9 mouse cellular contexts compared by ENCODE assay signal in genomic region chr3:104142376-104142775, GRCm38 (mm10).
DNase-seq lines count a peak whose midpoint lies in the region; ATAC-seq and TF ChIP-seq lines count a peak whose summit lies in the region.
"Had no signal": no experiment of that assay in that cellular context is flagged by ENCODE, and none has a peak within 500 bp of the region (broad histone marks: within the 10 kb centered on the region; RNA-seq: fewer than 3 reads in every experiment).

No protein-coding gene starts in this region.

- H3K9ac ChIP-seq in intestine, postnatal 0 days (ENCODE audit: low read depth, low read length): no peak overlapping the region
- H3K9ac ChIP-seq: forebrain, embryonic 15.5 days; lung, embryonic 15.5 days had no signal

- no peaks in the 10 kb centered on the region for H3K9me3 ChIP-seq in intestine, postnatal 0 days (ENCODE audit: control insufficient read depth)
- no peaks in the 10 kb centered on the region for H3K9me3 ChIP-seq in hindbrain, embryonic 10.5 days
- no peaks in the 10 kb centered on the region for H3K9me3 ChIP-seq in limb, embryonic 10.5 days (replicated peaks)
- H3K9me3 ChIP-seq: forebrain, embryonic 15.5 days; lung, embryonic 15.5 days had no signal

- ATAC-seq in intestine, postnatal 0 days: peak; percentile 90
- no peak for ATAC-seq in megakaryocyte progenitor cell, adult 5-6 weeks (replicated peaks; ENCODE audit: poor library complexity)
- ATAC-seq: forebrain, embryonic 15.5 days had no signal

- no peaks in the 10 kb centered on the region for H3K36me3 ChIP-seq in intestine, postnatal 0 days (ENCODE audit: control insufficient read depth, insufficient read depth)
- H3K36me3 ChIP-seq in hindbrain, embryonic 10.5 days: no peaks in the 10 kb centered on the region
- no peaks in the 10 kb centered on the region for H3K36me3 ChIP-seq in limb, embryonic 10.5 days
- H3K36me3 ChIP-seq: forebrain, embryonic 15.5 days; lung, embryonic 15.5 days had no signal

- TF ChIP-seq CTCF in brain, embryonic 14.5 days (IDR thresholded peaks at IDR 0.05; ENCODE audit: borderline replicate concordance, extremely low read depth, insufficient read depth, insufficient read length): no peak
- no peak for TF ChIP-seq CTCF in intestine, postnatal 0 days (IDR thresholded peaks at IDR 0.05; ENCODE audit: low read depth)

- 0 out of 2 replicates have a peak overlapping the region, but pooled peaks have one; percentile 46 for H3K27ac ChIP-seq in intestine, postnatal 0 days (ENCODE audit: low read depth, low read length)
- H3K27ac ChIP-seq in hindbrain, embryonic 10.5 days: no peak overlapping the region
- H3K27ac ChIP-seq in limb, embryonic 10.5 days: no peak overlapping the region
- H3K27ac ChIP-seq: forebrain, embryonic 15.5 days; lung, embryonic 15.5 days had no signal

- no peaks in the 10 kb centered on the region for H3K27me3 ChIP-seq in intestine, postnatal 0 days (replicated peaks; ENCODE audit: control insufficient read depth, insufficient read depth, low read length)
- no peaks in the 10 kb centered on the region for H3K27me3 ChIP-seq in hindbrain, embryonic 10.5 days (ENCODE audit: insufficient read depth, poor library complexity, severe bottlenecking)
- H3K27me3 ChIP-seq in limb, embryonic 10.5 days (ENCODE audit: low read depth, poor library complexity, severe bottlenecking): no peaks in the 10 kb centered on the region
- H3K27me3 ChIP-seq: forebrain, embryonic 15.5 days; lung, embryonic 15.5 days had no signal

- peak; percentile 6 for DNase-seq in MN1 (ENCODE audit: low spot score)
- DNase-seq in brain, embryonic 14.5 days (ENCODE audit: low read depth): peak; percentile 38
- DNase-seq in lung, adult 18-20 months: peak; percentile 58 to 61
- DNase-seq in hindbrain, embryonic 10.5 days (ENCODE audit: low spot score): no peak
- no peak for DNase-seq in limb, embryonic 10.5 days (ENCODE audit: low spot score)

- H3K4me3 ChIP-seq in intestine, postnatal 0 days (ENCODE audit: low read depth, low read length): no peak overlapping the region
- no peak overlapping the region for H3K4me3 ChIP-seq in hindbrain, embryonic 10.5 days
- H3K4me3 ChIP-seq in limb, embryonic 10.5 days: no peak overlapping the region
- H3K4me3 ChIP-seq: forebrain, embryonic 15.5 days; lung, embryonic 15.5 days had no signal

- WGBS in intestine, postnatal 0 days: 13% methylated on average over 4 of the region's 4 CpGs
- 50% methylated on average over 4 of the region's 4 CpGs for WGBS in hindbrain, embryonic 10.5 days
- WGBS in limb, embryonic 10.5 days: 34% methylated on average over 4 of the region's 4 CpGs

- TF ChIP-seq POLR2A in brain, embryonic 14.5 days (IDR thresholded peaks at IDR 0.05; ENCODE audit: borderline replicate concordance, extremely low read depth, insufficient read depth, insufficient read length, poor library complexity, severe bottlenecking): no peak

- H3K4me2 ChIP-seq in intestine, postnatal 0 days (replicated peaks; ENCODE audit: low read depth): peak overlapping the region; percentile 24
- H3K4me2 ChIP-seq: forebrain, embryonic 15.5 days; lung, embryonic 15.5 days had no signal

- H3K4me1 ChIP-seq in intestine, postnatal 0 days (replicated peaks; ENCODE audit: control insufficient read depth, insufficient read depth, low read length): 0 out of 2 replicates have a peak, but pooled peaks cover 3% of the 10 kb centered on the region
- no peaks in the 10 kb centered on the region for H3K4me1 ChIP-seq in hindbrain, embryonic 10.5 days (replicated peaks)
- 0 out of 2 replicates have a peak, but pooled peaks cover 3% of the 10 kb centered on the region for H3K4me1 ChIP-seq in limb, embryonic 10.5 days

Comparison
In these comparisons a context has a peak if more than half of its experiments do, and no peak if none do; other contexts are left out.
1. DNase-seq: peak in MN1 (single experiment), brain, embryonic 14.5 days (single experiment) and lung, adult 18-20 months (2 of 2); none in hindbrain, embryonic 10.5 days (single experiment) and limb, embryonic 10.5 days (single experiment).